Mouse (Mus musculus): ENCODE data around the gene Plekhd1. TPM values are rescaled to one million over a fixed set of nuclear protein-coding genes. Genes with fewer than 3 reads are reported as not detected.

Gene Plekhd1
- polyA plus RNA-seq, 1 experiment from 2014 or later = 0.83 TPM

- Histone ChIP-seq H3K9me3 (replicated peaks) (no peaks in the 10 kb centered on the region), H3K27me3 (ENCODE audit: low read depth, poor library complexity, severe bottlenecking) (no peaks in the 10 kb centered on the region), H3K4me1 (no peaks in the 10 kb centered on the region), H3K27ac (replicated peaks) (no peak overlapping the region), H3K4me3 (no peak overlapping the region), H3K36me3 (peaks cover 60% of the 10 kb centered on the region)
- peak; percentile 34 for DNase-seq (ENCODE audit: low spot score)
- WGBS = 23% methylated on average over 3 of the region's 3 CpGs
These were observed 19.2 kb upstream of the Plekhd1 start for GRCm38 (mm10) chr12:80673170-80673569.

GRCm38 (mm10) chr12:80681340-80681739 is 11.1 kb upstream of the Plekhd1 start:
- H3K9me3 ChIP-seq (replicated peaks) = no peaks in the 10 kb centered on the region
- no peak overlapping the region for H3K27ac ChIP-seq (replicated peaks)
- no peaks in the 10 kb centered on the region for H3K27me3 ChIP-seq (ENCODE audit: low read depth, poor library complexity, severe bottlenecking)
- H3K4me1 ChIP-seq = no peaks in the 10 kb centered on the region
- no peak overlapping the region for H3K4me3 ChIP-seq
- no peak for DNase-seq (ENCODE audit: low spot score)
- 87% methylated on average over 1 of the region's 1 CpGs for WGBS
- H3K36me3 ChIP-seq = peaks cover 22% of the 10 kb centered on the region

- Histone ChIP-seq H3K9me3 (replicated peaks) (no peaks in the 10 kb centered on the region), H3K4me1 (no peaks in the 10 kb centered on the region), H3K27ac (replicated peaks) (no peak overlapping the region), H3K36me3 (0 out of 2 replicates have a peak, but pooled peaks cover 7% of the 10 kb centered on the region), H3K27me3 (ENCODE audit: low read depth, poor library complexity, severe bottlenecking) (0 out of 2 replicates have a peak, but pooled peaks cover 3% of the 10 kb centered on the region), H3K4me3 (no peak overlapping the region)
- no peak for DNase-seq (ENCODE audit: low spot score)
- 97% methylated on average over 3 of the region's 3 CpGs for WGBS
These were observed 8.8 kb upstream of the Plekhd1 start for GRCm38 (mm10) chr12:80683554-80683953.

GRCm38 (mm10) chr12:80684316-80684715 is 8.1 kb upstream of the Plekhd1 start:
- no peaks in the 10 kb centered on the region for H3K4me1 ChIP-seq
- 0 out of 2 replicates have a peak, but pooled peaks cover 4% of the 10 kb centered on the region for H3K36me3 ChIP-seq
- H3K27ac ChIP-seq (replicated peaks) = no peak overlapping the region
- H3K27me3 ChIP-seq (ENCODE audit: low read depth, poor library complexity, severe bottlenecking) = 0 out of 2 replicates have a peak, but pooled peaks cover 3% of the 10 kb centered on the region
- H3K9me3 ChIP-seq (replicated peaks) = no peaks in the 10 kb centered on the region
- 94% methylated on average over 3 of the region's 3 CpGs for WGBS
- no peak for DNase-seq (ENCODE audit: low spot score)
- H3K4me3 ChIP-seq = no peak overlapping the region

GRCm38 (mm10) chr12:80687788-80688211 is 4.6 kb upstream of the Plekhd1 start:
- DNase-seq (ENCODE audit: low spot score) = no peak
- H3K4me3 ChIP-seq = no peak overlapping the region

GRCm38 (mm10) chr12:80689696-80690095 is 2.7 kb upstream of the Plekhd1 start:
- WGBS = 67% methylated on average over 5 of the region's 5 CpGs
- no peak overlapping the region for H3K27ac ChIP-seq (replicated peaks)
- no peak overlapping the region for H3K4me3 ChIP-seq
- H3K4me1 ChIP-seq = peaks cover 35% of the 10 kb centered on the region
- H3K27me3 ChIP-seq (ENCODE audit: low read depth, poor library complexity, severe bottlenecking) = peaks cover 51% of the 10 kb centered on the region
- H3K36me3 ChIP-seq = no peaks in the 10 kb centered on the region
- no peak for DNase-seq (ENCODE audit: low spot score)
- no peaks in the 10 kb centered on the region for H3K9me3 ChIP-seq (replicated peaks)

More at GRCm38 (mm10) chr12:80687788-80688211, 4.6 kb upstream of the Plekhd1 start:
- Histone ChIP-seq H3K36me3 (no peaks in the 10 kb centered on the region), H3K27me3 (ENCODE audit: low read depth, poor library complexity, severe bottlenecking) (peaks cover 32% of the 10 kb centered on the region), H3K27ac (replicated peaks) (no peak overlapping the region), H3K9me3 (replicated peaks) (no peaks in the 10 kb centered on the region), H3K4me1 (peaks cover 24% of the 10 kb centered on the region)
- WGBS = 87% methylated on average over 10 of the region's 10 CpGs

- no peak for DNase-seq (ENCODE audit: low spot score)
- no peak overlapping the region for H3K27ac ChIP-seq (replicated peaks)
These were observed 710 bp upstream of the Plekhd1 start for GRCm38 (mm10) chr12:80691671-80692091.

GRCm38 (mm10) chr12:80693700-80694099 is 1.3 kb downstream of the Plekhd1 start:
- H3K27me3 ChIP-seq (ENCODE audit: low read depth, poor library complexity, severe bottlenecking) = peaks cover 57% of the 10 kb centered on the region
- peaks cover 38% of the 10 kb centered on the region for H3K4me1 ChIP-seq
- no peaks in the 10 kb centered on the region for H3K36me3 ChIP-seq
- no peaks in the 10 kb centered on the region for H3K9me3 ChIP-seq (replicated peaks)
- no peak for DNase-seq (ENCODE audit: low spot score)
- WGBS = 66% methylated on average over 2 of the region's 2 CpGs
- no peak overlapping the region for H3K4me3 ChIP-seq
- no peak overlapping the region for H3K27ac ChIP-seq (replicated peaks)

More at GRCm38 (mm10) chr12:80691671-80692091, 710 bp upstream of the Plekhd1 start:
- Histone ChIP-seq H3K4me1 (peaks cover 38% of the 10 kb centered on the region), H3K27me3 (ENCODE audit: low read depth, poor library complexity, severe bottlenecking) (peaks cover 61% of the 10 kb centered on the region), H3K4me3 (no peak overlapping the region), H3K9me3 (replicated peaks) (no peaks in the 10 kb centered on the region), H3K36me3 (no peaks in the 10 kb centered on the region)
- WGBS = 10% methylated on average over 12 of the region's 12 CpGs

GRCm38 (mm10) chr12:80695004-80695403 is 2.6 kb downstream of the Plekhd1 start:
- no peak for DNase-seq (ENCODE audit: low spot score)
- no peak overlapping the region for H3K4me3 ChIP-seq
- H3K4me1 ChIP-seq = peaks cover 31% of the 10 kb centered on the region
- no peaks in the 10 kb centered on the region for H3K36me3 ChIP-seq
- H3K27ac ChIP-seq (replicated peaks) = no peak overlapping the region
- H3K9me3 ChIP-seq (replicated peaks) = no peaks in the 10 kb centered on the region
- H3K27me3 ChIP-seq (ENCODE audit: low read depth, poor library complexity, severe bottlenecking) = peaks cover 56% of the 10 kb centered on the region
- 64% methylated on average over 3 of the region's 3 CpGs for WGBS

GRCm38 (mm10) chr12:80698526-80699143 is 6.2 kb downstream of the Plekhd1 start:
- Histone ChIP-seq H3K4me3 (no peak overlapping the region), H3K27ac (replicated peaks) (no peak overlapping the region), H3K36me3 (no peaks in the 10 kb centered on the region), H3K4me1 (0 out of 2 replicates have a peak, but pooled peaks cover 6% of the 10 kb centered on the region), H3K27me3 (ENCODE audit: low read depth, poor library complexity, severe bottlenecking) (peaks cover 20% of the 10 kb centered on the region), H3K9me3 (replicated peaks) (no peaks in the 10 kb centered on the region)
- WGBS = 91% methylated on average over 5 of the region's 5 CpGs
- no peak for DNase-seq (ENCODE audit: low spot score)

GRCm38 (mm10) chr12:80699144-80699531 is 6.7 kb downstream of the Plekhd1 start:
- no peak for DNase-seq (ENCODE audit: low spot score)
- Histone ChIP-seq H3K9me3 (replicated peaks) (no peaks in the 10 kb centered on the region), H3K27ac (replicated peaks) (no peak overlapping the region), H3K4me1 (0 out of 2 replicates have a peak, but pooled peaks cover 5% of the 10 kb centered on the region), H3K36me3 (no peaks in the 10 kb centered on the region), H3K4me3 (no peak overlapping the region), H3K27me3 (ENCODE audit: low read depth, poor library complexity, severe bottlenecking) (peaks cover 15% of the 10 kb centered on the region)
- WGBS = 87% methylated on average over 2 of the region's 2 CpGs

GRCm38 (mm10) chr12:80701332-80701731 is 8.9 kb downstream of the Plekhd1 start:
- H3K27ac ChIP-seq (replicated peaks) = no peak overlapping the region
- no peak overlapping the region for H3K4me3 ChIP-seq
- WGBS = 86% methylated on average over 7 of the region's 7 CpGs
- peaks cover 4% of the 10 kb centered on the region; the same call in 1 of the 2 replicates for H3K4me1 ChIP-seq
- DNase-seq (ENCODE audit: low spot score) = no peak
- no peaks in the 10 kb centered on the region; the same call in 1 of the 2 replicates for H3K27me3 ChIP-seq (ENCODE audit: low read depth, poor library complexity, severe bottlenecking)
- H3K9me3 ChIP-seq (replicated peaks) = no peaks in the 10 kb centered on the region
- H3K36me3 ChIP-seq = no peaks in the 10 kb centered on the region

- Histone ChIP-seq H3K27ac (replicated peaks) (no peak overlapping the region), H3K4me1 (peaks cover 5% of the 10 kb centered on the region; the same call in 1 of the 2 replicates), H3K9me3 (replicated peaks) (no peaks in the 10 kb centered on the region), H3K27me3 (ENCODE audit: low read depth, poor library complexity, severe bottlenecking) (no peaks in the 10 kb centered on the region), H3K36me3 (no peaks in the 10 kb centered on the region), H3K4me3 (no peak overlapping the region)
- 64% methylated on average over 11 of the region's 11 CpGs for WGBS
- no peak for DNase-seq (ENCODE audit: low spot score)
These were observed 14.0 kb downstream of the Plekhd1 start for GRCm38 (mm10) chr12:80706208-80706914.

Measured in midbrain, embryonic 10.5 days (tissue).